Mouse (Mus musculus): ENCODE measurements around the gene Nr4a1. TPM values are rescaled to one million over a fixed set of nuclear protein-coding genes. Genes with fewer than 3 reads are reported as not detected.

Gene Nr4a1
- polyA plus RNA-seq, 1 experiment from 2014 or later: 16.0 TPM

DNA sequence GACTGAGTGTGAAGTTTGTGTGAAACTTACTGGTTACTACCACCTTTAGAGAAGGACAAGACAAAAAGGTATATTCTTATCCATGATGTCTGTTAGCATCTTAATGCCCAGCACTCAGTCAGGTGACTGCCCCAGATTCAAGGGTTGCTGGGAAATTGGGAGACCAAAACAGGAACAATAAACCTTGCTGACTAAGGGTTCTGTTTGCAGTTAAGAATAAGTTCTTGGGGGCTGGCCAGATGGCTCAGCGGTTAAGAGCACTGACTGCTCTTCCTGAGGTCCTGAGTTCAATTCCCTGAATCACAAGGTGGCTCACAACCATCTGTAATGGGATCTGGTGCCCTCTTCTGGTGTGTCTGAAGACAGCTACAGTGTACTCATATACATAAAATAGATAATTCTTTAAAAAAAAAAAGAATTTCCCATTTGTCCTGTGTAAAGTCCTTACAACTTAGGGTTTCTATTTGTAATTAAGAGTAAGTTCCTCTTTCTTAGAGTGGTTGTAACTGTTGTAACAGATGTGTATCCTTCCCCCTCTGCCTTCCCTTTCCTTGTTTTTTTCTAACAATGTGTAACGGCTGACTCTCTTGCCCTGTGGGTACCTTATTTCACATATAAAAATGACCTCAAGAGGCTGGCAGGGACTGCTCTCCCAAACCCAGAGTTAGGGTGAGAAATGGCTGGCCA, 63.9 kb downstream of the Nr4a1 start:
- Histone ChIP-seq H3K9me3 (replicated peaks) (no peaks in the 10 kb centered on the region), H3K27ac (replicated peaks) (no peak overlapping the region), H3K9ac (no peak overlapping the region), H3K4me2 (replicated peaks) (no peak overlapping the region), H3K36me3 (no peaks in the 10 kb centered on the region), H3K4me1 (0 out of 2 replicates have a peak, but pooled peaks cover 10% of the 10 kb centered on the region), H3K27me3 (no peaks in the 10 kb centered on the region), H3K4me3 (replicated peaks) (no peak overlapping the region)
- WGBS: 65% methylated on average over 2 of the region's 2 CpGs
- no peak for ATAC-seq (ENCODE audit: insufficient number of reproducible peaks, low FRiP score, low TSS enrichment, low read depth)

DNA sequence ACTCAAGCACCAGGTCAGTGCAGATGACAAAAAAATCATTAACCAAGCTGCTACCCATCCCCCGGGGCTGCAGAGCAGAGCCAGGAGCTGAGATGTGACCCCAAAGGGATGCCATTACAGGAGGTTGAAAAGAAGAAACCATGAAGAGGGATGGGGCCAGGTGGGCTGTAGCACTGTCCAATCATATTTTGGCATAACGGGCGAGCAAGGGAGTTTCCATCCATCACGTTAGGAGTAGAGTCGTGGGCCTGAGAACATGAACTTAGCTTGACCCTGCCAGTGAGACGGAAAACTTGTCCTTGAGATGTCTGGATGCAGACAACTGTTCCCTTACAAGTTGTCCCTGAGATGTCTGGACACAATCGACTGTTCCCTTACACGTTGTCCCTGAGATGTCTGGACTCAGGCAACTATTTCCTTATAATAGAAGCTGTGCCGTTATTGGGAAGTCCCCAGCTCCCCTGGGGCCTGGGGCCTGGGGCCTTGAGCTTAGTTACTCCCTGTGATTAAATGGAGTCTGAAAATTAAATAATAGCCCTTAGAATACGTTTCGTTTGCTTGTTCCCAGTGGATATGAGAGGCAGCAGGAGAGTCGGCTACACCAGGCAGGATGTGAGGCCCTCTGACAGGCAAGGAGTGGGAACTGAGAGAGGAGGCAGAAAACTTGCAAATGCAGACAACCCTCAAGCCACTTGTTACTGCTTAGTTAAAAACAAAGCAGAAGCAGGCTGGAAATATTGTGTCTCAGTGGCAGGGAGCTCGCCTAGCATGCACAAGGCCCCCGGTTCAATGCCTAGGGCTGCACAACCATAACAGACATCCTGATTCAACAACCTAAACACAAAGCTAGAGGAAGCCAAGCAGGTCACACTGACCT, 65.1 kb downstream of the Nr4a1 start:
- no peak for ATAC-seq (ENCODE audit: insufficient number of reproducible peaks, low FRiP score, low TSS enrichment, low read depth)
- Histone ChIP-seq H3K36me3 (no peaks in the 10 kb centered on the region), H3K9ac (no peak overlapping the region), H3K4me1 (0 out of 2 replicates have a peak, but pooled peaks cover 10% of the 10 kb centered on the region), H3K27me3 (no peaks in the 10 kb centered on the region), H3K9me3 (replicated peaks) (no peaks in the 10 kb centered on the region), H3K4me2 (replicated peaks) (no peak overlapping the region), H3K4me3 (replicated peaks) (no peak overlapping the region), H3K27ac (replicated peaks) (no peak overlapping the region)
- WGBS: 52% methylated on average over 14 of the region's 14 CpGs

DNA sequence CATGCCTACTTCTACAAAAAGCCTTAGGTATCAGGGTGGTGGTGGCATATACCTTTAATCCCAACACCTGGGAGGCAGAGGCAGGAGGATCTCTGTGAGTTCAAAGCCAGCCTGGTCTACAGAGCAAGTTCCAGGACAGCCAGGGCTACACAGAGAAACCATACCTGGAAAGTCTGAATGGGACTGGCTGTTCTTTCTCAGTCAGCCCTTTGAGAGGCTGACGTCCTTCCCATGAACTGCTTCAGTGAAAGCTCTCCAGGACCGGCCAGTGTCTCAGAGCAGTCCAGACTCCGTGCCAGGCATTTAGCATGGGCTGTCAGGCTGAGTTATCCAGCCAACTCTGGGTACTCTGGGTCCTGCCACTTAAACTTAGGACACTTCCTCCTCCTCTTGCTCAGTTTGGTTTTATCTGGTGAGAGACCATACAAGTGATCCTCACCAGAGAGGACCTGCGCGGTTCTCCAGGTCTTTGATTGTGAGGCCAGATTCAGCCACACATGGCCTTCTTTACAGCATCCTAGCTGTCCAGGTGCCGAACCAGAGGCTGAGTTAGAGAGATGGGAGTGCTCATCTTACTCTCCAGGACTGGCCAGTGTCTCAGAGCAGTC, 66.0 kb downstream of the Nr4a1 start:
- H3K4me3 ChIP-seq (replicated peaks): no peak overlapping the region
- H3K9me3 ChIP-seq (replicated peaks): no peaks in the 10 kb centered on the region
- ATAC-seq (ENCODE audit: insufficient number of reproducible peaks, low FRiP score, low TSS enrichment, low read depth): no peak
- no peaks in the 10 kb centered on the region for H3K27me3 ChIP-seq
- H3K36me3 ChIP-seq: no peaks in the 10 kb centered on the region
- H3K27ac ChIP-seq (replicated peaks): no peak overlapping the region
- 83% methylated on average over 6 of the region's 6 CpGs for WGBS
- H3K4me1 ChIP-seq: 0 out of 2 replicates have a peak, but pooled peaks cover 10% of the 10 kb centered on the region
- H3K9ac ChIP-seq: no peak overlapping the region
- no peak overlapping the region for H3K4me2 ChIP-seq (replicated peaks)

DNA sequence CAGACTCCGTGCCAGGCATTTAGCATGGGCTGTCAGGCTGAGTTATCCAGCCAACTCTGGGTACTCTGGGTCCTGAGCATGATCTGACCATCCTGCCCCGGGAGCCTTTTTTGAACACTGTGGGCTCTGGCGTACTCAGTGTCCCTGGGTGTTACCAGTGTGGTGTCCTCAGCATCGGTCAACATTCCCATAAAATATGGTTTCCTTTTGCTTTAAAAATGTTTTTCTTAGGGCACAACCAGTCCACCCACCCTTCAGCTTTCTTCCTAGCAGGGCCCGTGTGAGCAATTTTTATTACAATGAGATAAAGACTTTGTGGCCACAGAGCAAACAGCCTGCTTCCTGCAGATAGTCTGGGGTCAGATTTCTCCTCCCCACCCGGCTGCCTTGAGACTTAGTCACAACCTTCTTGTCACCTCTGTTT, 66.6 kb downstream of the Nr4a1 start:
- H3K36me3 ChIP-seq: no peaks in the 10 kb centered on the region
- H3K4me2 ChIP-seq (replicated peaks): no peak overlapping the region
- H3K9me3 ChIP-seq (replicated peaks): no peaks in the 10 kb centered on the region
- no peak for ATAC-seq (ENCODE audit: insufficient number of reproducible peaks, low FRiP score, low TSS enrichment, low read depth)
- no peak overlapping the region for H3K27ac ChIP-seq (replicated peaks)
- H3K9ac ChIP-seq: no peak overlapping the region
- no peaks in the 10 kb centered on the region for H3K27me3 ChIP-seq
- 52% methylated on average over 6 of the region's 6 CpGs for WGBS
- H3K4me3 ChIP-seq (replicated peaks): no peak overlapping the region
- 0 out of 2 replicates have a peak, but pooled peaks cover 9% of the 10 kb centered on the region for H3K4me1 ChIP-seq

DNA sequence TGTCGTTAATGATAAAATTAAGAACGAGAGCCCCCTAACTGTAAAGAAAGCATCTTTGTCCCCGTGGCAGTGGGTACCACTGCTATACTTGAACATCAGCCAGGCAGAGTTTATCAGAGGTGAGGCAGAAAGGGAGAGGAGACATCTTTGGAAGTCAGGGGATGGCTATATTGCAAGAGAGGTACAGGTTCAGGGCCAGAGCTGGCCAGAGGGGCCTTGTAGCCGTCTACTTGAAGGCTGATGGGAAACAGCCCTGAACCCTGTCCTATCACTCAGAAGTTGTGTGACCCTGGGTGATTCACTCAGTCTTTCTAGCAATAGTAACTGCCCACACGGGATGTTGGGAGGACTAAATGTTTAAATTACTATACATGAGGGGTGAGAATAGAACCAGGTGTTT, 67.1 kb downstream of the Nr4a1 start:
- Histone ChIP-seq H3K4me2 (replicated peaks) (no peak overlapping the region), H3K4me1 (peaks cover 4% of the 10 kb centered on the region; the same call in 1 of the 2 replicates), H3K4me3 (replicated peaks) (no peak overlapping the region), H3K27ac (replicated peaks) (no peak overlapping the region), H3K9ac (no peak overlapping the region), H3K27me3 (no peaks in the 10 kb centered on the region), H3K36me3 (no peaks in the 10 kb centered on the region), H3K9me3 (replicated peaks) (no peaks in the 10 kb centered on the region)
- no peak for ATAC-seq (ENCODE audit: insufficient number of reproducible peaks, low FRiP score, low TSS enrichment, low read depth)
- WGBS: 51% methylated on average over 5 of the region's 5 CpGs

DNA sequence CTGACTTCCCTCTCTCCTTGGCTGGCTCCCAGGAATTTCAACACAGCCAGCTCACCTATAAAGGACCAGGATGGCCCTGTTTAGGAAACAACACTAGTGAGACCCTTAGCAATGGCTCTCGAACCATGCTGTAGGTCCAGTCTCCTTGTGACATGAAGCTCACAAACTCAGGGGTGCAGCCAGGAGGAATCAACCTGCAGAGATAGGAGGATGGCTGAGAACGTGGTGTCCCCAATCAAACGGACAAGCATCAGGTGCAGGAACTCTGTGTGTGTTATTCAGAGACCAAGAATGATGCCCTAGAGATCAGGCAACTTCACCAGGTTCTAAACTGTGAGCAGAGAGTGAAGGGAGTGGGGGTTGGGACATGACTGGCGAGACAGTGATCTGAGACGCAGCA, 68.0 kb downstream of the Nr4a1 start:
- Histone ChIP-seq H3K27ac (replicated peaks) (no peak overlapping the region), H3K4me1 (peaks cover 4% of the 10 kb centered on the region), H3K9ac (no peak overlapping the region), H3K4me3 (replicated peaks) (no peak overlapping the region), H3K36me3 (no peaks in the 10 kb centered on the region), H3K4me2 (replicated peaks) (no peak overlapping the region), H3K27me3 (no peaks in the 10 kb centered on the region), H3K9me3 (replicated peaks) (no peaks in the 10 kb centered on the region)
- ATAC-seq (ENCODE audit: insufficient number of reproducible peaks, low FRiP score, low TSS enrichment, low read depth): no peak
- WGBS: 81% methylated on average over 5 of the region's 5 CpGs

DNA sequence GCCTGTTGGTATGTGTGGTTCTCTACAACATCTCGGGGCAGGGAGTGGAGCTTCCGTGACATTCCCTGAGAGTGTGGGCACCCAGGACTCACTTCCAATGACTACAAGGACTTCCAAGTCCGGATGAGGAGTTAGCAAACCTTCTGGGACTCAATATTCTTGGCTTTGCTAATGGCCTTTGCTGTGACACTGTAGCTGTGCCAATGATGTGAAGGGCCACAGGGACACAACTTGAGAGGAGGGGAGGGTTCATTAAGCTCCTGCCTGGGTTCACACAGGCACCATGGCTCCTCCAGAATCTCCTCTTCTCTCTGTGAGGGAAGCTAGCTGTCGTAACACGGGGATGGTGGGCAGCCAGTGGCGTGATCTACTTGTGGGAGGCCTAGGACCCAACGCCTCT, 68.6 kb downstream of the Nr4a1 start:
- Histone ChIP-seq H3K27me3 (no peaks in the 10 kb centered on the region), H3K27ac (replicated peaks) (no peak overlapping the region), H3K4me1 (peaks cover 9% of the 10 kb centered on the region), H3K4me2 (replicated peaks) (no peak overlapping the region), H3K9ac (no peak overlapping the region), H3K4me3 (replicated peaks) (no peak overlapping the region), H3K9me3 (replicated peaks) (no peaks in the 10 kb centered on the region), H3K36me3 (no peaks in the 10 kb centered on the region)
- no peak for ATAC-seq (ENCODE audit: insufficient number of reproducible peaks, low FRiP score, low TSS enrichment, low read depth)
- WGBS: 90% methylated on average over 7 of the region's 7 CpGs

DNA sequence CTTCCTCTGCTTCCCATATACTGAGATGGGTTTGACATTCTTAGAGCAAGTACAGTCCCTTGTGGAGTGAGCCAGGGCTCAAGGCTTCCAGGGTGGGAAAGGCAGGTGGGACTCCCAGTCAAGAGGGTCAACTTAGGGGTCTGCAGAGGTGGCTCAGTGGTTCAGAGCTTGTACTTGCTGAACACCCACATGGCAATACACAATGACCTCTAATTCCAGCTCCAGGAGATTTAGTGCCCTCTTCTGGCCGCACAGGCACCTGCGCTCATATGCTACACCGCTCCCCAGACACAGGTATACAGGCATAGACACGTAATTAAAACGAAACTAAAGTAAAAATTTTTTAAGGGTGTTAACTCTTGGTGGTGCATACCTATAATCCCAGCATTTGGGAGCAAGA, 69.4 kb downstream of the Nr4a1 start:
- H3K36me3 ChIP-seq: no peaks in the 10 kb centered on the region
- H3K27ac ChIP-seq (replicated peaks): no peak overlapping the region
- H3K4me2 ChIP-seq (replicated peaks): no peak overlapping the region
- H3K9ac ChIP-seq: no peak overlapping the region
- no peaks in the 10 kb centered on the region for H3K27me3 ChIP-seq
- no peak overlapping the region for H3K4me3 ChIP-seq (replicated peaks)
- WGBS: 84% methylated on average over 5 of the region's 5 CpGs
- H3K9me3 ChIP-seq (replicated peaks): no peaks in the 10 kb centered on the region
- peaks cover 12% of the 10 kb centered on the region for H3K4me1 ChIP-seq
- no peak for ATAC-seq (ENCODE audit: insufficient number of reproducible peaks, low FRiP score, low TSS enrichment, low read depth)

Other genes starting within 250 kb of the Nr4a1 start
- not detected in 2 replicates for gene Gm47841, start 206.9 kb upstream of the Nr4a1 start, polyA plus RNA-seq (2015; fragmentation: Nextera tagmentation; extraction: Ambion mirVana)
- 0.19 and 0.21 TPM in 2 replicates for gene Fignl2, start 175.7 kb upstream of the Nr4a1 start, polyA plus RNA-seq (2015; fragmentation: Nextera tagmentation; extraction: Ambion mirVana)
- gene Ankrd33, start 138.5 kb upstream of the Nr4a1 start, polyA plus RNA-seq (2015; fragmentation: Nextera tagmentation; extraction: Ambion mirVana): not detected in 2 replicates
- 17.5 and 19.6 TPM in 2 replicates for gene Acvrl1, start 125.7 kb upstream of the Nr4a1 start, polyA plus RNA-seq (2015; fragmentation: Nextera tagmentation; extraction: Ambion mirVana)
- gene Acvr1b, start 80.2 kb upstream of the Nr4a1 start, polyA plus RNA-seq (2015; fragmentation: Nextera tagmentation; extraction: Ambion mirVana): 10.5 and 11.4 TPM in 2 replicates
- gene Grasp, start 30.1 kb upstream of the Nr4a1 start, polyA plus RNA-seq (2015; fragmentation: Nextera tagmentation; extraction: Ambion mirVana): 11.4 and 15.1 TPM in 2 replicates
- 69.9 and 71.9 TPM in 2 replicates for gene Atg101, start 30.0 kb downstream of the Nr4a1 start, polyA plus RNA-seq (2015; fragmentation: Nextera tagmentation; extraction: Ambion mirVana)
- 1.3 and 1.5 TPM in 2 replicates for gene 6030408B16Rik, start 38.9 kb downstream of the Nr4a1 start, polyA plus RNA-seq (2015; fragmentation: Nextera tagmentation; extraction: Ambion mirVana)
- 26.9 and 33.5 TPM in 2 replicates for gene Krt80, start 115.9 kb downstream of the Nr4a1 start, polyA plus RNA-seq (2015; fragmentation: Nextera tagmentation; extraction: Ambion mirVana)
- gene Krt7, start 156.8 kb downstream of the Nr4a1 start, polyA plus RNA-seq (2015; fragmentation: Nextera tagmentation; extraction: Ambion mirVana): 86.5 and 93.4 TPM in 2 replicates
- 5.5 and 11.0 TPM in 2 replicates for gene Krt87, start 184.5 kb downstream of the Nr4a1 start, polyA plus RNA-seq (2015; fragmentation: Nextera tagmentation; extraction: Ambion mirVana)
- not detected in 2 replicates for gene Krt88, start 193.5 kb downstream of the Nr4a1 start, polyA plus RNA-seq (2015; fragmentation: Nextera tagmentation; extraction: Ambion mirVana)
- 4.2 and 10.2 TPM in 2 replicates for gene Krt81, start 209.5 kb downstream of the Nr4a1 start, polyA plus RNA-seq (2015; fragmentation: Nextera tagmentation; extraction: Ambion mirVana)
- gene Krt86, start 219.2 kb downstream of the Nr4a1 start, polyA plus RNA-seq (2015; fragmentation: Nextera tagmentation; extraction: Ambion mirVana): 2.1 and 5.3 TPM in 2 replicates
- gene Krt83, start 237.2 kb downstream of the Nr4a1 start, polyA plus RNA-seq (2015; fragmentation: Nextera tagmentation; extraction: Ambion mirVana): 5.6 and 16.5 TPM in 2 replicates